Mouse (Mus musculus): Measurements from ENCODE around the gene 9230104L09Rik.

9230104L09Rik gene

GRCm38 (mm10) chr2:148856630-148857400 lies 8.0 kb downstream of the 9230104L09Rik start:
- no peak for DNase-seq (ENCODE audit: low spot score in 2 of 2)

- peak; percentile 90 to 92 for DNase-seq (ENCODE audit: low spot score in 2 of 2)
Measured at GRCm38 (mm10) chr2:148851116-148851906, 13.5 kb downstream of the 9230104L09Rik start.

GRCm38 (mm10) chr2:148839224-148839623 lies 25.6 kb downstream of the 9230104L09Rik start:
- DNase-seq (ENCODE audit: low spot score in 2 of 2), result no peak

GRCm38 (mm10) chr2:148838075-148838777 lies 26.6 kb downstream of the 9230104L09Rik start:
- DNase-seq (ENCODE audit: low spot score in 2 of 2), result no peak

- DNase-seq (ENCODE audit: low spot score in 2 of 2), result no peak
Measured at GRCm38 (mm10) chr2:148834912-148835311, 29.9 kb downstream of the 9230104L09Rik start, which contains the start of gene Cst9. Cst9 (plus strand) TSS chr2:148835147.

GRCm38 (mm10) chr2:148825986-148826385 lies 38.9 kb downstream of the 9230104L09Rik start:
- no peak for DNase-seq (ENCODE audit: low spot score in 2 of 2)

- no peak for DNase-seq (ENCODE audit: low spot score in 2 of 2)
Measured at GRCm38 (mm10) chr2:148819909-148820308, 44.9 kb downstream of the 9230104L09Rik start, which contains the start of gene Cst13. Cst13 (plus strand) TSS chr2:148820081.

GRCm38 (mm10) chr2:148806696-148807095 lies 58.1 kb downstream of the 9230104L09Rik start:
- DNase-seq (ENCODE audit: low spot score in 2 of 2), result no peak

- no peak for DNase-seq (ENCODE audit: low spot score in 2 of 2)
Measured at GRCm38 (mm10) chr2:148801491-148801921, 63.3 kb downstream of the 9230104L09Rik start.

- no peak for DNase-seq (ENCODE audit: low spot score in 2 of 2)
Measured at GRCm38 (mm10) chr2:148798485-148798884, 66.4 kb downstream of the 9230104L09Rik start, which contains the start of gene Cst8. Cst8 (plus strand) TSS chr2:148798785.

All from right cerebral cortex, adult 2 months (tissue).